Mouse (Mus musculus) adrenal gland, postnatal 14 days (tissue): ENCODE data around the gene Cst3. TPM values are rescaled to one million over a fixed set of nuclear protein-coding genes. Genes with fewer than 3 reads are reported as not detected.
A peak's percentile ranks its signal among the peaks of the same experiment; 100 is the strongest.

ENCODE experiments used
- DNase-seq: peaks from one replicate; pipeline ENCODE4 v3.0.0; 2021; ENCODE audit warnings: mixed read lengths
- total RNA-seq: library from RNA; stranded (reverse); gene quantifications from 2 replicates; pipeline ENCODE4 v1.2.3, GENCODE M21; 2021

The Cst3 gene
- total RNA-seq, 1 experiment from 2014 or later = 867 TPM

GRCm38 (mm10) chr2:148856630-148857400, 18.7 kb downstream of the Cst3 start:
- peak; percentile 14 for DNase-seq

- DNase-seq = peak; percentile 81
Measured at GRCm38 (mm10) chr2:148851116-148851906, 24.2 kb downstream of the Cst3 start.

- no peak for DNase-seq
Measured at GRCm38 (mm10) chr2:148839224-148839623, 36.3 kb downstream of the Cst3 start.

- DNase-seq = no peak
Measured at GRCm38 (mm10) chr2:148838075-148838777, 37.3 kb downstream of the Cst3 start.

GRCm38 (mm10) chr2:148834912-148835311, 40.6 kb downstream of the Cst3 start, which contains the start of gene Cst9:
TSS of gene Cst9 (plus strand) at chr2:148835147.
- DNase-seq = no peak

- no peak for DNase-seq
Measured at GRCm38 (mm10) chr2:148825986-148826385, 49.5 kb downstream of the Cst3 start.

Other genes starting within 250 kb of the Cst3 start
- 20.2 and 20.8 TPM in 2 replicates for gene Nxt1, start 203.1 kb downstream of the Cst3 start, total RNA-seq
- 28.3 and 29.4 TPM in 2 replicates for gene Gzf1, start 194.7 kb downstream of the Cst3 start, total RNA-seq
- gene Napb, start 143.2 kb downstream of the Cst3 start, total RNA-seq = 4.5 and 7.9 TPM in 2 replicates
- not detected in 2 replicates for gene Cstl1, start 125.3 kb downstream of the Cst3 start, total RNA-seq
- not detected in 2 replicates for gene Cst11, start 104.2 kb downstream of the Cst3 start, total RNA-seq
- gene 8030411F24Rik, start 93.7 kb downstream of the Cst3 start, total RNA-seq = not detected in 2 replicates
- gene Cst12, start 86.3 kb downstream of the Cst3 start, total RNA-seq = not detected in 2 replicates
- gene Cst8, start 76.9 kb downstream of the Cst3 start, total RNA-seq = 52.6 and 64.7 TPM in 2 replicates
- gene Cst13, start 55.6 kb downstream of the Cst3 start, total RNA-seq = not detected in 2 replicates
- gene Cst9, start 40.5 kb downstream of the Cst3 start, total RNA-seq = not detected in 2 replicates
- gene 9230104L09Rik, start 10.7 kb downstream of the Cst3 start, total RNA-seq = 0.93 and 2.4 TPM in 2 replicates
- not detected in 2 replicates for gene Gm1330, start 127.6 kb upstream of the Cst3 start, total RNA-seq
- not detected in 2 replicates for gene Gm10750, start 141.5 kb upstream of the Cst3 start, total RNA-seq